15 mouse cellular contexts compared by ENCODE assay signal in the genomic region with DNA sequence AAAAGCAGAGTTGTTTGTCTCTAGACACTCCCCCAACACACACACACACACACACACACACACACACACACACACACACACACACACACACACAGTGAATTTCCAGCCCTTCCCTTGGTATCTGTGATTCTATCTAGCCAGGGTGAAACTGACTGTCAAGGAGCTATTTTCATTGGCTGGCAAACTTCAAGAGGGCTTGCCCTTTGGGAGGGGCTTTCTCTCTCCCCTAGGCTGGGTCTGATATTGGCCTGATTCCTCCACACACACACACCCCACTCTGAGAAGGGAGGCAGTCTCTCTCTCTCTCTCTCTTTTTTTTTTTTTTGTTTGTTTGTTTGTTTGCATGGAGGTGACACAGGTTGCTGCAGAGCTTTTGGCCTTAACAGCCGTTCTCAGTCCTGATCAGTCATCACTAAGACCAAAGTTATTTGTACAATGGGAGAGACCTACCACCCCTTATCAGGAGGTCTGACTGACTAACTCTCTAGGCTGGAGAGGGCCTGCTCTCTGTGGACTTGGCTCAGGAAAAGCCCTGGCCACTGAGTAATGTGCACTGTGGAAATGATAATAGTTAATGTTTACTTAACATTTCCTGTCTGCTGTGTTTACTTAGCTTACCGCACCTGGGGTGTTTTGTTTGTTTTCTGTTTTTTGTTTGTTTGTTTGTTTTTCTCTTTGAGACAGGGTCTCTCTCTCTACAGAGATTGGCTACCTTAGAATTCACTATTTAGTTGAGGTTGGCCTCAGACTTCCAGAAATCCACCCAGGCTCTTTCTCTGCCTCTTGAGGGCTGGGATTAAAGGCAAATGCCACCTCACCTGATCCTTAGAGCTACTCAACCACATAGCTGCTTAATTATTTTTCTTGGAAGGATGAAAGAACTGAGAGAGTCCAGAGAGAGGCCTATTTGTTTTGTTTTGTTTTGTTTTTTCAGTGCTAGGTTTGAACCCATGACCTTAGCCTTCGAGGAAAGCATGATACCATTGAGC. TPM values are rescaled to one million over a fixed set of nuclear protein-coding genes. Genes with fewer than 3 reads are reported as not detected.
A peak's percentile ranks its signal among the peaks of the same experiment; 100 is the strongest.
DNase-seq lines count a peak whose midpoint lies in the region; ATAC-seq and TF ChIP-seq lines count a peak whose summit lies in the region.
"Had no signal": no experiment of that assay in that cellular context is flagged by ENCODE, and none has a peak within 500 bp of the region (broad histone marks: within the 10 kb centered on the region; RNA-seq: fewer than 3 reads in every experiment).

No protein-coding gene starts in this region.

- peaks cover 5% of the 10 kb centered on the region; the same call in 1 of the 2 replicates for H3K4me1 ChIP-seq in kidney, embryonic 16.5 days (ENCODE audit: insufficient read depth, low read length)
- H3K4me1 ChIP-seq in liver, embryonic 13.5 days (replicated peaks): 0 out of 2 replicates have a peak, but pooled peaks cover 4% of the 10 kb centered on the region
- H3K4me1 ChIP-seq in stomach, embryonic 16.5 days (ENCODE audit: control insufficient read depth, insufficient read depth, low read length): no peaks in the 10 kb centered on the region
- H3K4me1 ChIP-seq in thymus, adult 2 months (replicated peaks; ENCODE audit: control insufficient read depth, insufficient read depth, low read length): no peaks in the 10 kb centered on the region
- H3K4me1 ChIP-seq: forebrain, embryonic 12.5 days; hindbrain, embryonic 15.5 days; neural tube, embryonic 13.5 days had no signal

- TF ChIP-seq POLR2A in thymus, adult 2 months (IDR thresholded peaks at IDR 0.05; ENCODE audit: control insufficient read depth, extremely low read depth, insufficient read depth, low read length, poor library complexity): no peak

- no peak for TF ChIP-seq CTCF in Patski (IDR thresholded peaks at IDR 0.05)
- TF ChIP-seq CTCF in thymus, adult 2 months (IDR thresholded peaks at IDR 0.05; ENCODE audit: borderline replicate concordance, control insufficient read depth, extremely low read depth, insufficient read depth, low read length, poor library complexity): no peak

- no peak overlapping the region for H3K4me3 ChIP-seq in kidney, embryonic 16.5 days (ENCODE audit: low read length)
- no peak overlapping the region for H3K4me3 ChIP-seq in liver, embryonic 13.5 days (replicated peaks)
- no peak overlapping the region for H3K4me3 ChIP-seq in stomach, embryonic 16.5 days (replicated peaks; ENCODE audit: low read length)
- no peak overlapping the region for H3K4me3 ChIP-seq in thymus, adult 2 months (ENCODE audit: control insufficient read depth, insufficient read depth, low read length)
- H3K4me3 ChIP-seq: forebrain, embryonic 12.5 days; heart, embryonic 15.5 days; hindbrain, embryonic 15.5 days; neural tube, embryonic 13.5 days had no signal

- no peak for DNase-seq in kidney, postnatal 4 days
- DNase-seq in Patski (ENCODE audit: low read depth, low spot score): peak; percentile 53
- no peak for DNase-seq in liver, embryonic 13.5 days
- DNase-seq in adrenal gland, adult 2 months: no peak
- DNase-seq in thymus, adult 2 months: no peak
- DNase-seq: adrenal gland, postnatal 14 days; cerebellum, adult 9-11 months; embryo, embryonic 11 days; thymus, postnatal 14 days had no signal

- CTCF ChIA-PET in Patski (lab: Charles Lee): interaction anchor here (0.6 to 1.7 kb wide), 7 partner anchors 12 to 55 kb away, joined by 3 to 5 read pairs (median 3); no protein-coding TSS in a partner anchor

- no peak overlapping the region for H3K4me2 ChIP-seq in kidney, embryonic 16.5 days (replicated peaks; ENCODE audit: low read depth, low read length)
- no peak overlapping the region for H3K4me2 ChIP-seq in liver, embryonic 13.5 days
- H3K4me2 ChIP-seq in stomach, embryonic 16.5 days (ENCODE audit: low read depth, low read length): no peak overlapping the region
- H3K4me2 ChIP-seq: forebrain, embryonic 12.5 days; heart, embryonic 15.5 days; hindbrain, embryonic 15.5 days; neural tube, embryonic 13.5 days had no signal

- peak; percentile 40; the same call in 1 of the 2 replicates for ATAC-seq in kidney, embryonic 16.5 days (ENCODE audit: low FRiP score, low TSS enrichment)
- peak; percentile 51 for ATAC-seq in Patski
- peak; percentile 72 for ATAC-seq in liver, embryonic 13.5 days (ENCODE audit: low read depth)
- ATAC-seq in stomach, embryonic 16.5 days (ENCODE audit: insufficient read depth, low FRiP score): peak; percentile 78; the same call in 1 of the 2 replicates

- no peaks in the 10 kb centered on the region for H3K36me3 ChIP-seq in kidney, embryonic 16.5 days (ENCODE audit: insufficient read depth, low read length)
- no peaks in the 10 kb centered on the region for H3K36me3 ChIP-seq in liver, embryonic 13.5 days
- no peaks in the 10 kb centered on the region for H3K36me3 ChIP-seq in stomach, embryonic 16.5 days (ENCODE audit: control insufficient read depth, insufficient read depth, low read length)
- H3K36me3 ChIP-seq in thymus, adult 2 months (ENCODE audit: control insufficient read depth, insufficient read depth, low read length): no peaks in the 10 kb centered on the region
- H3K36me3 ChIP-seq: forebrain, embryonic 12.5 days; heart, embryonic 15.5 days; hindbrain, embryonic 15.5 days; neural tube, embryonic 13.5 days had no signal

- no peaks in the 10 kb centered on the region for H3K9me3 ChIP-seq in kidney, embryonic 16.5 days (ENCODE audit: low read length)
- H3K9me3 ChIP-seq in liver, embryonic 13.5 days (replicated peaks): no peaks in the 10 kb centered on the region
- H3K9me3 ChIP-seq in stomach, embryonic 16.5 days (replicated peaks; ENCODE audit: control insufficient read depth, low read length): no peaks in the 10 kb centered on the region
- H3K9me3 ChIP-seq: forebrain, embryonic 12.5 days; heart, embryonic 15.5 days; hindbrain, embryonic 15.5 days; neural tube, embryonic 13.5 days had no signal

- WGBS in kidney, embryonic 16.5 days: 33% methylated on average over 3 of the region's 3 CpGs
- 49% methylated on average over 3 of the region's 3 CpGs for WGBS in liver, embryonic 13.5 days (ENCODE audit: insufficient replicate concordance)
- WGBS in stomach, embryonic 16.5 days: 44% methylated on average over 3 of the region's 3 CpGs
- 84% methylated on average over 3 of the region's 3 CpGs for whole genome bisulfite sequencing in thymus, adult 2 months

- H3K27me3 ChIP-seq in kidney, embryonic 16.5 days (ENCODE audit: insufficient read depth, low read length): no peaks in the 10 kb centered on the region
- no peaks in the 10 kb centered on the region for H3K27me3 ChIP-seq in Patski
- H3K27me3 ChIP-seq in liver, embryonic 13.5 days: no peaks in the 10 kb centered on the region
- H3K27me3 ChIP-seq in stomach, embryonic 16.5 days (ENCODE audit: control insufficient read depth, insufficient read depth, low read length): no peaks in the 10 kb centered on the region
- no peaks in the 10 kb centered on the region for H3K27me3 ChIP-seq in thymus, adult 2 months (ENCODE audit: control insufficient read depth, insufficient read depth, low read length)
- H3K27me3 ChIP-seq: forebrain, embryonic 12.5 days; heart, embryonic 15.5 days; hindbrain, embryonic 15.5 days; neural tube, embryonic 13.5 days had no signal

- peak overlapping the region; percentile 58; the same call in 1 of the 2 replicates for H3K27ac ChIP-seq in kidney, embryonic 16.5 days (ENCODE audit: low read length)
- H3K27ac ChIP-seq in liver, embryonic 13.5 days: no peak overlapping the region; the same call in 1 of the 2 replicates
- H3K27ac ChIP-seq in stomach, embryonic 16.5 days (ENCODE audit: low read length): peak overlapping the region; percentile 58; the same call in 1 of the 2 replicates
- no peak overlapping the region for H3K27ac ChIP-seq in thymus, adult 2 months (ENCODE audit: control insufficient read depth, insufficient read depth, low read length)
- H3K27ac ChIP-seq: forebrain, embryonic 12.5 days; heart, embryonic 15.5 days; hindbrain, embryonic 15.5 days; neural tube, embryonic 13.5 days had no signal

- H3K9ac ChIP-seq in kidney, embryonic 16.5 days (replicated peaks; ENCODE audit: low read length): no peak overlapping the region
- no peak overlapping the region for H3K9ac ChIP-seq in liver, embryonic 13.5 days
- no peak overlapping the region for H3K9ac ChIP-seq in stomach, embryonic 16.5 days (ENCODE audit: low read length)
- H3K9ac ChIP-seq: forebrain, embryonic 12.5 days; heart, embryonic 15.5 days; hindbrain, embryonic 15.5 days; neural tube, embryonic 13.5 days had no signal

- POLR2A ChIA-PET in Patski (lab: Charles Lee): interaction anchor here (0.6 to 1.1 kb wide), 5 partner anchors 15 to 291 kb away, joined by 3 to 5 read pairs (median 3); no protein-coding TSS in a partner anchor

- in situ Hi-C loops in Patski (cut with MboI; ENCODE audit: low pct_unique_long_range_greater_than_20kb): no loop called here

RNA-seq across cellular contexts. Expression of a gene that starts 14.4 kb away (rescaled TPM):
- polyA plus RNA-seq in kidney, embryonic 16.5 days (2015; fragmentation: Nextera tagmentation; extraction: Ambion mirVana): 104 and 108 TPM in 2 replicates
- polyA plus RNA-seq in Patski (2021): 8.0 TPM
- polyA plus RNA-seq in liver, embryonic 13.5 days (2015; fragmentation: Nextera tagmentation; extraction: Ambion mirVana): 12.1 and 17.3 TPM in 2 replicates
- polyA plus RNA-seq in stomach, embryonic 16.5 days (2015; fragmentation: Nextera tagmentation; extraction: Ambion mirVana): 215 and 267 TPM in 2 replicates
- total RNA-seq in adrenal gland, adult 2 months (2021): under 1 TPM; 0.14 to 0.23 TPM
- 0.08 and 0.09 TPM in 2 replicates for polyA plus RNA-seq in adrenal gland, adult 2 months (2012; rRNA removed)
- 23.5 TPM in 2 replicates for polyA plus RNA-seq in thymus, adult 2 months (2012; rRNA removed)

RNA-seq across cellular contexts. Expression of a gene that starts 15.5 kb away (rescaled TPM):
- polyA plus RNA-seq in kidney, embryonic 16.5 days (2015; fragmentation: Nextera tagmentation; extraction: Ambion mirVana): 11.3 and 21.2 TPM in 2 replicates
- 34.6 TPM for polyA plus RNA-seq in Patski (2021)
- 12.0 and 12.4 TPM in 2 replicates for polyA plus RNA-seq in liver, embryonic 13.5 days (2015; fragmentation: Nextera tagmentation; extraction: Ambion mirVana)
- 13.4 and 26.5 TPM in 2 replicates for polyA plus RNA-seq in stomach, embryonic 16.5 days (2015; fragmentation: Nextera tagmentation; extraction: Ambion mirVana)
- total RNA-seq in adrenal gland, adult 2 months (2021): 100 to 1,000 TPM in 1 of 2 experiments, 10 to 100 TPM in 1; 71.9 to 145 TPM
- polyA plus RNA-seq in adrenal gland, adult 2 months (2012; rRNA removed): 50.1 and 65.3 TPM in 2 replicates
- polyA plus RNA-seq in thymus, adult 2 months (2012; rRNA removed): 69.5 and 76.2 TPM in 2 replicates

Comparison
In these comparisons a context has a peak if more than half of its experiments do, and no peak if none do; other contexts are left out.
1. H3K27ac ChIP-seq: peak in kidney, embryonic 16.5 days (single experiment) and stomach, embryonic 16.5 days (single experiment); none in liver, embryonic 13.5 days (single experiment) and thymus, adult 2 months (single experiment).
2. Peak in every context shown above with its lines, with median percentiles within 50 percentile points of each other: ATAC-seq.